Mouse (Mus musculus): ENCODE data around the gene Clta. TPM values are rescaled to one million over a fixed set of nuclear protein-coding genes. Genes with fewer than 3 reads are reported as not detected.
"Not testable (repeated sequence)": the region's sequence is repeated elsewhere in the genome, so short reads cannot be mapped to it uniquely, and the experiment has no call there.

The Clta gene
- total RNA-seq, 2 experiments from 2014 or later: 48.4 to 58.3 TPM

- no peak for DNase-seq (ENCODE audit: low spot score)
Measured at GRCm38 (mm10) chr4:44022766-44023165, 18.5 kb downstream of the Clta start.

- no peak for DNase-seq (ENCODE audit: low spot score)
Measured at GRCm38 (mm10) chr4:44023681-44024080, 19.4 kb downstream of the Clta start.

- no peak for DNase-seq (ENCODE audit: low spot score)
Measured at GRCm38 (mm10) chr4:44024241-44024640, 20.0 kb downstream of the Clta start.

- DNase-seq (ENCODE audit: low spot score): no peak
Measured at GRCm38 (mm10) chr4:44025570-44025969, 21.3 kb downstream of the Clta start.

GRCm38 (mm10) chr4:44028303-44029135, 24.3 kb downstream of the Clta start:
- DNase-seq (ENCODE audit: low spot score): peak; percentile 37

GRCm38 (mm10) chr4:44029661-44030066, 25.4 kb downstream of the Clta start:
- DNase-seq (ENCODE audit: low spot score): peak; percentile 77

GRCm38 (mm10) chr4:44031521-44031920, 27.3 kb downstream of the Clta start:
- peak; percentile 58 for DNase-seq (ENCODE audit: low spot score)

GRCm38 (mm10) chr4:44036455-44036854, 32.2 kb downstream of the Clta start:
- DNase-seq (ENCODE audit: low spot score): no peak

GRCm38 (mm10) chr4:44040802-44041201, 36.5 kb downstream of the Clta start:
- DNase-seq (ENCODE audit: low spot score): no peak

GRCm38 (mm10) chr4:44042429-44042828, 38.2 kb downstream of the Clta start:
- DNase-seq (ENCODE audit: low spot score): no peak

- not testable (repeated sequence) for DNase-seq (ENCODE audit: low spot score)
Measured at GRCm38 (mm10) chr4:44043182-44043581, 38.9 kb downstream of the Clta start.

GRCm38 (mm10) chr4:44044685-44045356, 40.6 kb downstream of the Clta start:
- no peak for DNase-seq (ENCODE audit: low spot score)

GRCm38 (mm10) chr4:44046066-44046465, 41.8 kb downstream of the Clta start:
- no peak for DNase-seq (ENCODE audit: low spot score)

- no peak for DNase-seq (ENCODE audit: low spot score)
Measured at GRCm38 (mm10) chr4:44049812-44050211, 45.6 kb downstream of the Clta start.

- no peak for DNase-seq (ENCODE audit: low spot score)
Measured at GRCm38 (mm10) chr4:44059674-44060073, 55.4 kb downstream of the Clta start.

GRCm38 (mm10) chr4:44062062-44062461, 57.8 kb downstream of the Clta start:
- no peak for DNase-seq (ENCODE audit: low spot score)

GRCm38 (mm10) chr4:44062816-44063215, 58.6 kb downstream of the Clta start:
- no peak for DNase-seq (ENCODE audit: low spot score)

- peak; percentile 88 for DNase-seq (ENCODE audit: low spot score)
Measured at GRCm38 (mm10) chr4:44065355-44066025, 61.2 kb downstream of the Clta start.

GRCm38 (mm10) chr4:44066891-44067290, 62.6 kb downstream of the Clta start:
- DNase-seq (ENCODE audit: low spot score): no peak

GRCm38 (mm10) chr4:44068736-44069135, 64.5 kb downstream of the Clta start:
- no peak for DNase-seq (ENCODE audit: low spot score)

GRCm38 (mm10) chr4:44069411-44069810, 65.2 kb downstream of the Clta start:
- no peak for DNase-seq (ENCODE audit: low spot score)

- no peak for DNase-seq (ENCODE audit: low spot score)
Measured at GRCm38 (mm10) chr4:44070641-44071040, 66.4 kb downstream of the Clta start.
